Mouse (Mus musculus) ES-E14 (cell line): ENCODE measurements at regions not wholly inside any gene's neighbourhood (a gene's known extent, or its start where the extent isn't known, plus 50 kb on each side); places are given as distances from the start of the nearest gene placed in this dataset.

Source experiments
- HCFC1 ChIP-seq: IDR thresholded peaks from 2 replicates; pipeline ENCODE4 v1.6.1; 2012; ENCODE audit warnings: low read length, inconsistent platforms, borderline replicate concordance; ENCODE audit not compliant: insufficient read depth
- ZC3H11A ChIP-seq: IDR thresholded peaks from 2 replicates; pipeline ENCODE4 v1.6.1; 2012; ENCODE audit warnings: low read depth, mild to moderate bottlenecking, inconsistent platforms, low read length, borderline replicate concordance

DNA sequence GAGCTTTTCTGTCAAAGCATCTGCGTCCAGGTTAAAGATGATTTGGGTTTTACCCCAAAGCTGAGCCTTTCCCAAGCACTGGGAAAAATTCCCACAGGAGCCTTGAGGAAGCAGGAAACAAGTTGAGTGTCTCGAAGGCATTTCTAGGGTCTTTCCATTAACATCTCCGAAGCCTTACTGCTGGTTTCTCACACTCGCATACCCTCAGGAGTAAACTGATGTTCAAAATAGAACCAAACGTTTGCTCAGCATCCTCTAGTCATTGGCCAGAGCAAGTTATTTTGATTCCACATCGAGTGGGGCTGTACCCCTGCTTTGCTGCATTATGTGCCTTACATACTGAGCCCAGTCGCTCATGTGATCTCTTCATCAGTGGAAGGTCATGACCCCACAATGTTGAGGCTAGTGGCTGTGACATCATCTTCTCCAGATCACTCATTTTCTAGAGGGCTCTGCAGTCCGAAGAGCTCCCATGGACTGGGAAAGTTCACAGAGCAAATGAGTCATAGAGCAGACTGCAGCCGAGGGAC is 198.9 kb upstream of the Cxcl12 start:
- TF ChIP-seq HCFC1 (no peak), ZC3H11A (no peak)
